Mouse (Mus musculus) spleen, adult 12 weeks (tissue): ENCODE results near the gene Atp13a3.

ENCODE experiments used
- DNase-seq: peaks from one replicate; pipeline ENCODE4 v3.0.0; 2022; ENCODE audit warnings: low spot score

The Atp13a3 gene

DNA sequence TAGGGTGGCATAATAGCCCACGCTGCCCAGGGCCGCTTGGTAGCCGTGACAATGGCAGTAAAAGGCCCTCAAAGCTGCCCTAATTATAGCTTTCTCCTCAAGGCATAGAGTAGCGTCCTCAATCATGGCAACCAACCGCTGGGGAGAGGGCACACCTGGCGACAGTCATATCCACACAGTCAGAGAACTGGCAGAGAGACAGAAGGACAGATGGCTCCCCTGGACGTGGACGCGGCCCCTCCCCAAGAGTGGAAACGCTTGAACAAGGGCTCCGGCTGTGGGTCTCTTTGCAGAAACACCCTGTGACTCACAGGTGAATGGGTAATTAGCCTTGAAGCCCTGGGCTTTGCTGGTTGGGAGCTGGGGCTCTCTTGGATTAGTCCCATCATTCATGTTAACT, 127.4 kb downstream of the Atp13a3 start:
- DNase-seq: no peak

DNA sequence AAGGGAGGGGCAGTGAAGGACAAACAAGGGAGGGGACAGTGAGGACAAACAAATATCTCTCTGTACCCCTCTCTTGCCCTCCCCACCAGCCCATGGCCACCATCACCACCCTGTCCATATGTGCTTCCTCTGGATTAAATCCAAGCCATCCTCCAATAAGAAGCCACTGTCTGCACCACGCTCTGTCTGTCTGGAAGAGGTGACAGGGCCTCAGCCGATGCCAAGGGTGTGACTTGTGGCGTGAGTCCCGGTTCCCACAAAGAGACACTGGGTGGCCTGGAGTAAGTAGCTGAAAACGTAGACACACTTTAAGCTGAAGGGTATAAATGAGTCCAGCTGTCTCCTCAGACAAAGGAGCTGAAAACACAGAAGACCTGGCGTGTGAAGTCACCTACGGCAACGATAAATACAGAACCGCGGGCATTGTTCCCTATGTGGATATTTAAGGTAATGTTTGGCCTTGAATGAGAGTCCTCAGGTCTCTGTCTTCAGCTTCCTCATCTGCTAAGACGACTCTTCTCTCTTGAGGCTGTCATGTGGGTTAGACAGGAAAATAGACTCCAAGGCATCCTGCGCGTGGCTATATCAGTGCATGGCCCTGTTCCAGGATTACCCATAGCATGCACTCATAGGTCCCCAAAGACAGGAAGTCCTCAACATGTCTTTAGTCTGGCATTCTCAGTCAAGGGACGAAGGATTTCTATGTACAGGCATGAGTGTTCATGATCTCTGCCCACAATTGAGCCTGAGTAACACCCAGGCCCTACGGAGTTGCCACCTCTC, 130.0 kb downstream of the Atp13a3 start:
- no peak for DNase-seq

DNA sequence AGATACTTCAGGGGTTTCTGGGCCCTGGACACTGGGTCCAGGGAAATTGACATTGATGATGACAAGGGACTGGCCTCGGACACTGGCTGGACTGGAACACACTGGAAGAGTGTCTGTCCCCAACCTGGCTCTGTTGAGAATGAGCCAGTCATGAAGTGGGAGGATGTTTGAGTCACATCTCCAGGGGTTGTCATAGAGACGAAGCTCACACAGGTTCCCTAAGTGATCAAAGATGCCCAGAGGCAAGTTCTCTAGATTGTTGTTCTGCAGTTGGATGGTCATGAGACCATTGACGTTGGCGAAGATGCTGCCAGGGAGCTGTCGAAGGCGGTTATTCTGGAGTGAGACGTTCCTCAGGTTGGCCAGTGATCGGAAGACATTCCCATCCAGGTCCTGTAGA, 132.7 kb downstream of the Atp13a3 start:
- no peak for DNase-seq

DNA sequence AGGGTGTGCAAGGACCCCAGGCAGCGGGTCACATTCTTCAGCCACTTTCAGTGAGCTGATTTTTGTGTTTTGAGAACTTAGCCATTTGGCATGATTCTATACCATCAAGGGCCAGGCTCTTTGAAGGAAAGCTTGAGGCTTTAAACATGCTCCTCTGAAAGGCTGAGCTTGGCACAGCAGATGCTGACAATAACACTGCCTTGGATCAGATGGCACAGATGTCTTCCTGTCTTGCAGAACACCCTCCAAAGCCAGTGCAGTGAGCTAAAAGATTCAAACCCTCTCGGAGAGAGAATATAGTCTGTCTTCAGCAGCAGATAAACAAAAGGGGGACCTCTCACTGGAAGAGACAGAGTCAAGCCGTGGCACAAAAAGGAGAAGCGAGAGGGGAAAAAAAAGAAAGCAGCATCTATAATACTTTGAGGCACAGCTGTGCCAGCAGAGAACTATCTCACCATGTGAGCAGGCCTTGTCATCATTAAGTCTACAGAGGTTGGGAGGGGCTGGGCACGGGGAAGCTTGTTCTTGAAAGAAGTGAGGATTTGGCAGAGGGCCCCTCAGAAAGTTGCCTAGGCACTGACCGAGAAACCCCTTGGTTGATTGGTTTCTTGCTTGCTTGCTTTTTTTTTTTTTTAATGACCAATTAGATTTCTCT, 133.7 kb downstream of the Atp13a3 start:
- DNase-seq: no peak

DNA sequence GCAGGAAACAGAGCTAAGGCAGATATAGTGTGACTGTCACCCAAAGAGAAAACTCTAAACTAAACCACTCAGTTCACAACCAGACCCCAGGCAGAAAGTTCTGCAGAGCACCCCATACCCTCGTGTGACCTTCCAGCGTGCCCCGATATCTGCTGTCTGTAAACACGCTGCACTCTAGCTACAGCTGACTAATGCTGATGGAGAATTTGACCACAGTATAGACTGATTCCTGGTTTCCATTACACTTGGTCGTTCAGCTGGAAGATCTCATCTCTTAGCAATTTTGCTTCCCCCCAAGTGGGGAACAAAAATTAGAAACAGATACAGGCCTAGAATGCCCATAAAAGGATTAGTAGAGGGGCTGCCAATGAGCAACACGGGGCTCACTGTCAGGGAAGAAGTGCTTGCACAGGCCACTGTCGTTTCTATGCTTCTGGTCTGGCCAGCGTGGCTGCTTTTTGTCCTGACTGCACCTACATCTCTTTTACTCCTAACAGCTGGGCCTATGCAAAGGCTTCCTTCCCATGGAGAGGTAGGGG, 134.5 kb downstream of the Atp13a3 start:
- no peak for DNase-seq

DNA sequence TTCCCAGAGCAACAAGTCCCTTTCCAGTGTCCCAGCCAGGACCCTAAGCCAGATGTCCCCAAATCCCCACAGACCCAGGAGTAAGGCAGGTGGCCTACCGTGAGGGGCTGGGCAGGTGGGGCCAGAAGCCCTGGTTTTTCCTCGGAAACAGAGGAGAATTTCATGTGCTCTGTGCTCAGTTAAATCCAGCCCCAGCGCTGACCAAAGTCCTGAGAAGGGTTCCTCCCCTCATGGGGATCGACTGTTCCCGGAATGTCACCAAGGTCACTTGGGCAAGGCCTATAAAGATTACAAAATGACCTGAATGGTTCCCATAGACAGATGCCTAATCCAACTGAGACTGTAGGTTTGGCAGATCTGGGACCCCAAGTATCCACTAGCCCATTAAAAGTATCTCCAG, 138.4 kb downstream of the Atp13a3 start, which contains the start of gene Cpn2:
Gene Cpn2 (minus strand): TSS at position 141 of the 400 bp plus-strand sequence.
- DNase-seq: no peak

DNA sequence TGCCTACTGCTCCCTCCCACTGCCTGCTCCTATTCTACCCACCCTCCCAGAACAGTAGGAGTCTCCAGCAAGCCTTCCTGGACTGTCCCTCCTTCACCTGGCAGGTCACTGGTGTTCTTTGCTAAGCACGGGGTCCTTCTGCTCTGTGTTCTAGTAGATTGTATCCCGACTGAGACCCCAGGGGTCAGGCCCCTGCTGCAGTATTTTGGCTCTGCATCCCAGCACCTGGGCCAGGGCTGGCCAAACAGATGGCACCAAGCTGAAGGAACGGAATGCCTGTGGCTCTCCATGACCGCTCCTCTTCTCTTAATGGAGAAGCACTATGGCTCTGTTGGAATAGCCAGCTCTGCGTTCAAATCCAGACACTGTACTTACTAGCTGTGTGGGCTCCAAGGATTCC, 139.2 kb downstream of the Atp13a3 start:
- DNase-seq: no peak

DNA sequence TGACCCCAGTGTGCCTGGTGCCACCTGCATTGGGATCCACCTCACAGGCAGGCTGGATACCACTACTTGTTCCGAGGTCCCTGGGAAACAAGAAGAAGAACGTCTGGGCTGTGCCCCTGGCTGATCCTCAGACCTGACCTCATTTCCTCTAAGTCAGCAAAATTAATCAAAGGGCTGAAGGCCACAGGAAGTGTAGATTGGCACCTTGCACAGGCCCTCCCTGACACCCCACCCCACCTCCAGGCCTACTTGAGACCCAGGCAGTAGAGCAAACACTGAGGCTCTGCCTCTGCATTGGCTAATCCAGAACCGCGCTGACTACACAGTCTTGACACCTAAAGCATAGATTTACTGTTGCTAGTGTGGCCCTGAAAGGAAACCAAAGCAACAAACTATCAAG, 140.2 kb downstream of the Atp13a3 start:
- no peak for DNase-seq

DNA sequence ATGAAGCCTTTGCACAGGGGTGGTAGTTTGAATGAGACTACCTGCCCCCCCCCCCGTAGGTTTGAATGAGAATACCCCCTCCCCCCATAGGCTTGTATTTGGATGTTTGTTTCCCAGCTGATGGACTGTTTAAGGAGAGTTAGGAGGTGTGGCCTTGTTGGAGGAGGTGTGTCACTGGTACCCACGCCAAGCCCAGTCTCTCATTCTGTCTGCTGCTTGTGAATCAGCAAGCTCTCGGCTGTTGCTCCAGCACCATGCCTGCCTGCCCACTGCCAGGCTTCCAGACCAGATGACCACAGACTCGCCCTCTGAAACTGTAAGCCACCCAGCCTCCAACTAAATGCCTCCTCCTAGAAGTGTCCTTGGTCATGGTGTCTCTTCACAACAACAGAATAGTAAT, 142.6 kb downstream of the Atp13a3 start:
- DNase-seq: no peak

DNA sequence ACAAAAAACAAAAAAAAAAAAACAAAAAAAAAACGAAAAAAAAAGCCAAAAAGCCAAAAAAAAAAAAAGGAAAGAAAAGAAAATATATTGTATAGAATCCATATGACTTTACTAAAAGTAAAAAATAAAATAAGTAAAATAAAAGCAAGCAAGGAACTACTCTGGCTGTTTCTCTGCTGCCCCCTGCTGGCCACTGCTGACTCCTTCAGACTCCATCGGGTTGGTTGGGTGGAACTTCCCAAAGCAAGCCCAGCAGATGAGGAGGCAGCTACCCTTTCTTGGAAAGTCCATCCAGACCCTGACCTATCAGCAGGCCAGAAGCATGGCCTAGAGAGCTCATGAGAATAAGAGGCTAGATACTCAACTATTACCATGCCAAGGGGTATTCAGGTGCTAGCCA, 143.1 kb downstream of the Atp13a3 start:
- DNase-seq: peak; percentile 51
